Mouse (Mus musculus) MEL (cell line): ENCODE results near the gene Maml2. TPM values are rescaled to one million over a fixed set of nuclear protein-coding genes. Genes with fewer than 3 reads are reported as not detected.

Source experiments
- DNase-seq: peaks from one replicate; pipeline ENCODE4 v3.0.0; 2011; ENCODE audit warnings: low read depth, low spot score
- H3K27ac ChIP-seq: 2 replicates; pipeline ENCODE4 v1.5.1; 2012; ENCODE audit warnings: low read depth, mild to moderate bottlenecking, control low read depth, low read length, moderate library complexity; ENCODE audit not compliant: control insufficient read depth
- H3K27me3 ChIP-seq, 2 experiments: fragments of 150-350 bp in 1 of 2; sonication (generic) in 1 of 2; 2 replicates each; pipeline ENCODE4 v1.6.1; 2012; ENCODE audit warnings: low read length in 2 of 2, mild to moderate bottlenecking in 2 of 2, improper control_type of control experiment in 1 of 2, moderate library complexity in 1 of 2; ENCODE audit not compliant: insufficient read depth in 2 of 2, control insufficient read depth in 1 of 2
- H3K36me3 ChIP-seq, 2 experiments: 2 replicates each; pipeline ENCODE4 v1.6.1; 2012 to 2014; ENCODE audit warnings: low read length in 2 of 2, improper control_type of control experiment in 1 of 2, inconsistent platforms in 1 of 2, mild to moderate bottlenecking in 1 of 2; ENCODE audit not compliant: insufficient read depth in 2 of 2, control insufficient read depth in 1 of 2
- H3K4me1 ChIP-seq, 2 experiments: fragments of 150-350 bp in 1 of 2; sonication (generic) in 1 of 2; 2 replicates each; pipeline ENCODE4 v1.6.1; 2012; ENCODE audit warnings: low read length in 2 of 2, improper control_type of control experiment in 1 of 2, mild to moderate bottlenecking in 1 of 2; ENCODE audit not compliant: insufficient read depth in 2 of 2, control insufficient read depth in 1 of 2
- H3K4me3 ChIP-seq, 2 experiments: fragments of 150-350 bp in 1 of 2; sonication (generic) in 1 of 2; 2 replicates each; pipeline ENCODE4 v1.5.1; 2012; ENCODE audit warnings: low read depth in 2 of 2, low read length in 2 of 2, mild to moderate bottlenecking in 2 of 2, moderate library complexity in 2 of 2, control low read depth in 1 of 2, improper control_type of control experiment in 1 of 2; ENCODE audit not compliant: control insufficient read depth in 1 of 2, insufficient read depth in 1 of 2
- H3K79me2 ChIP-seq: 2 replicates; pipeline ENCODE4 v1.6.1; 2012; ENCODE audit warnings: mild to moderate bottlenecking, low read length, moderate library complexity; ENCODE audit not compliant: control insufficient read depth, poor library complexity, insufficient read depth
- H3K9ac ChIP-seq: 2 replicates; pipeline ENCODE4 v1.6.1; 2012; ENCODE audit warnings: low read depth, mild to moderate bottlenecking, control low read depth, low read length, moderate library complexity; ENCODE audit not compliant: control insufficient read depth, poor library complexity, severe bottlenecking
- H3K9me3 ChIP-seq: fragments of 150-350 bp; sonication (generic); replicated peaks from 2 replicates; pipeline ENCODE4 v1.6.1; 2012; ENCODE audit warnings: mild to moderate bottlenecking, low read length, improper control_type of control experiment, moderate library complexity; ENCODE audit not compliant: insufficient read depth
- BHLHE40 ChIP-seq: IDR thresholded peaks from 2 replicates; pipeline ENCODE4 v1.6.1; 2012; ENCODE audit warnings: low read depth, mild to moderate bottlenecking, inconsistent platforms, low read length, improper control_type of control experiment, borderline replicate concordance
- CHD2 ChIP-seq: IDR thresholded peaks from 2 replicates; pipeline ENCODE4 v1.6.1; 2011; ENCODE audit warnings: low read length, improper control_type of control experiment
- CTCF ChIP-seq, 3 experiments: IDR thresholded peaks in 2 of 3; conservative IDR thresholded peaks in 1 of 3; 2 replicates each; pipeline ENCODE4 v1.5.1; 2011 to 2012; ENCODE audit warnings: low read length in 3 of 3, low read depth in 2 of 3, mild to moderate bottlenecking in 2 of 3, improper control_type of control experiment in 1 of 3, inconsistent platforms in 1 of 3, mixed read lengths in 1 of 3, moderate library complexity in 1 of 3; ENCODE audit not compliant: control insufficient read depth in 1 of 3, insufficient read depth in 1 of 3, poor library complexity in 1 of 3, severe bottlenecking in 1 of 3
- E2F4 ChIP-seq: IDR thresholded peaks from 2 replicates; pipeline ENCODE4 v1.6.1; 2011; ENCODE audit warnings: low read depth, low read length, improper control_type of control experiment, borderline replicate concordance
- ELF1 ChIP-seq: IDR thresholded peaks from 2 replicates; pipeline ENCODE4 v1.6.1; 2014; ENCODE audit warnings: low read depth, mild to moderate bottlenecking, inconsistent platforms, low read length, improper control_type of control experiment, moderate library complexity
- EP300 ChIP-seq, 2 experiments: IDR thresholded peaks; 2 replicates each; pipeline ENCODE4 v1.6.1; 2011; ENCODE audit warnings: improper control_type of control experiment in 2 of 2, low read length in 2 of 2, low read depth in 1 of 2, mild to moderate bottlenecking in 1 of 2
- HCFC1 ChIP-seq: IDR thresholded peaks from 2 replicates; pipeline ENCODE4 v1.6.1; 2012; ENCODE audit warnings: low read depth, mild to moderate bottlenecking, inconsistent platforms, low read length, improper control_type of control experiment, moderate library complexity
- MAFK ChIP-seq: IDR thresholded peaks from 2 replicates; pipeline ENCODE4 v1.6.1; 2011; ENCODE audit warnings: low read depth, mild to moderate bottlenecking, low read length, improper control_type of control experiment, borderline replicate concordance
- MAX ChIP-seq: IDR thresholded peaks from 2 replicates; pipeline ENCODE4 v1.6.1; 2011; ENCODE audit warnings: low read length, improper control_type of control experiment
- MAZ ChIP-seq: IDR thresholded peaks from 2 replicates; pipeline ENCODE4 v1.6.1; 2012; ENCODE audit warnings: low read depth, mild to moderate bottlenecking, inconsistent platforms, low read length, improper control_type of control experiment
- MEF2A ChIP-seq: IDR thresholded peaks from 2 replicates; pipeline ENCODE4 v1.6.1; 2014; ENCODE audit warnings: low read depth, mild to moderate bottlenecking, inconsistent platforms, low read length, improper control_type of control experiment; ENCODE audit not compliant: poor library complexity, insufficient replicate concordance, severe bottlenecking; ENCODE audit errors: extremely low read depth
- MXI1 ChIP-seq: IDR thresholded peaks from 2 replicates; pipeline ENCODE4 v1.6.1; 2011; ENCODE audit warnings: mild to moderate bottlenecking, low read depth, low read length, improper control_type of control experiment
- MYB ChIP-seq: IDR thresholded peaks from 2 replicates; pipeline ENCODE4 v1.6.1; 2011; ENCODE audit warnings: mild to moderate bottlenecking, low read depth, low read length, improper control_type of control experiment
- POLR2A ChIP-seq, 2 experiments: IDR thresholded peaks; 2 replicates each; pipeline ENCODE4 v1.6.1; 2011 to 2012; ENCODE audit warnings: low read length in 2 of 2, mild to moderate bottlenecking in 2 of 2, control low read depth in 1 of 2, improper control_type of control experiment in 1 of 2, low read depth in 1 of 2, moderate library complexity in 1 of 2; ENCODE audit not compliant: control insufficient read depth in 1 of 2, insufficient read depth in 1 of 2, poor library complexity in 1 of 2
- POLR2AphosphoS2 ChIP-seq: IDR thresholded peaks from 2 replicates; pipeline ENCODE4 v1.6.1; 2011; ENCODE audit warnings: low read length, improper control_type of control experiment
- POLR2AphosphoS5 ChIP-seq: IDR thresholded peaks from 2 replicates; pipeline ENCODE4 v1.6.1; 2012; ENCODE audit warnings: low read depth, borderline replicate concordance, mild to moderate bottlenecking, inconsistent platforms, low read length, moderate library complexity, mixed read lengths
- RAD21 ChIP-seq: IDR thresholded peaks from 2 replicates; pipeline ENCODE4 v1.6.1; 2011; ENCODE audit warnings: mild to moderate bottlenecking, low read depth, low read length, improper control_type of control experiment
- RCOR1 ChIP-seq: IDR thresholded peaks from 2 replicates; pipeline ENCODE4 v1.6.1; 2012; ENCODE audit warnings: low read depth, mild to moderate bottlenecking, inconsistent platforms, low read length, improper control_type of control experiment
- SMC3 ChIP-seq: IDR thresholded peaks from 2 replicates; pipeline ENCODE4 v1.6.1; 2011; ENCODE audit warnings: low read depth, low read length, improper control_type of control experiment
- TCF12 ChIP-seq: IDR thresholded peaks from 2 replicates; pipeline ENCODE4 v1.6.1; 2014; ENCODE audit warnings: low read depth, mild to moderate bottlenecking, inconsistent platforms, low read length, improper control_type of control experiment, moderate library complexity
- UBTF ChIP-seq: IDR thresholded peaks from 2 replicates; pipeline ENCODE4 v1.6.1; 2012; ENCODE audit warnings: low read depth, mild to moderate bottlenecking, inconsistent platforms, low read length, improper control_type of control experiment, moderate library complexity, borderline replicate concordance; ENCODE audit not compliant: insufficient read depth
- USF1 ChIP-seq: IDR thresholded peaks from 2 replicates; pipeline ENCODE4 v1.6.1; 2014; ENCODE audit warnings: low read depth, mild to moderate bottlenecking, inconsistent platforms, low read length, improper control_type of control experiment, moderate library complexity
- ZKSCAN1 ChIP-seq: IDR thresholded peaks from 2 replicates; pipeline ENCODE4 v1.6.1; 2012; ENCODE audit warnings: low read depth, mild to moderate bottlenecking, inconsistent platforms, low read length, improper control_type of control experiment, moderate library complexity
- ZNF384 ChIP-seq: IDR thresholded peaks from 2 replicates; pipeline ENCODE4 v1.6.1; 2012; ENCODE audit warnings: low read depth, mild to moderate bottlenecking, inconsistent platforms, low read length, improper control_type of control experiment
- polyA plus RNA-seq, 2 experiments: library from polyadenylated mRNA; stranded (reverse) in 1 of 2; unstranded in 1 of 2; fragments of >175 nt in 1 of 2; fragments of >200 nt in 1 of 2; gene quantifications; 2 replicates each; pipeline versions ENCODE4 v1.2.1 to v1.2.4; 2012; ENCODE audit warnings: low replicate concordance in 2 of 2, low read depth in 1 of 2; ENCODE audit not compliant: insufficient read length in 2 of 2, insufficient read depth in 1 of 2, missing spikeins in 1 of 2
- total RNA-seq: library from RNA; depleted of rRNA; stranded (reverse); fragments of 300-350 nt; gene quantifications from 2 replicates; pipeline ENCODE4 v1.2.3, GENCODE M21; 2012

Gene Maml2
- total and polyA plus RNA-seq, 3 experiments = 0.08 to 0.47 TPM; not detected in 1

DNA sequence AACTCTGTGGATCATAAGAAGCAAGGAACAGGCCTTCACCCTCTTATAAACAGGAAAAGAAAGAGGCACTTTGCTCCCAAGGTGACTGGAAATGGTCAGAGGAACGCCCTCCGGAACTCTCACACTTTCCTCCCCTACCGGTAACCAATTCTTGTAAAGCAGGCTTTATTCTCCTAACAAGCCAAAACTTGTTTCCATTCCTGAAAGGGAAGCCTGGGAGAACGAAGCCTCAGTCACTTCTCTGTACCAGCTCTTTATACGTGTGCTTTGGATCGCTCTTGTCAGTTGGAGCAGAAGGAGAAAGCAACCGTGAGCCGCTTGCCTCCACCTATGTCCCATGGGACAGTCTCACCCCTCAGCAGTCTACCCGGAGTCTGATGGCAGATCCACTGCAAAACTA is 262.9 kb downstream of the Maml2 start:
- Histone ChIP-seq H3K36me3 (no peaks in the 10 kb centered on the region), H3K27me3 (peaks cover 0 to 2% of the 10 kb centered on the region in 2 experiments; a peak in 1 of 4 replicates), H3K9me3 (no peaks in the 10 kb centered on the region), H3K79me2 (no peaks in the 10 kb centered on the region), H3K4me1 (no peaks in the 10 kb centered on the region), H3K27ac (no peak overlapping the region), H3K4me3 (no peak overlapping the region), H3K9ac (no peak overlapping the region)
- DNase-seq = no peak
- TF ChIP-seq UBTF (no peak), HCFC1 (no peak), ZNF384 (no peak), MYB (no peak)

DNA sequence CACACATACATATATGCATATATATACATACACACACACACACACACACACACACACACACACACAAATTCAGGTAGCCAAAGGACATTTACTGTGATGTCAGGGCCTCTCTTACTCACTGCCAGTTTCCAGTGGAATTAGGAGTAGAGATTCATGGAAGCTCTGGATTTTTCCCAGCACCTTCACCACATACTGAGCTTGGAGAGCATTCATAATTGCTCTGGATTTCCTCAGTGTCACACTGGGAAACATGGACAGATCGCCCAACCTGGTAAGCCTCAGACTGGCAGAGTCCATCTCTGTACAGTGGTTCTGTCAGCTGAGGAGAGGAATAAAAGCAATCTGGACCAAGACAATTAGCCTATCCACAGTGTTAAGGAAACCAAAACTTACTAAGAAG is 263.6 kb downstream of the Maml2 start:
- no peak for TF ChIP-seq POLR2AphosphoS5
- TF ChIP-seq RAD21 = no peak
- TF ChIP-seq RCOR1 = no peak
- no peak for TF ChIP-seq MXI1
- no peak for TF ChIP-seq CTCF (IDR thresholded peaks at IDR 0.05 in 2 of 3, conservative IDR thresholded peaks at IDR 0.05 in 1 of 3; ENCODE audit: control insufficient read depth in 1 of 3, insufficient read depth in 1 of 3, low read depth in 2 of 3, low read length in 3 of 3, poor library complexity in 1 of 3, severe bottlenecking in 1 of 3)
- no peak for TF ChIP-seq MAZ
- no peak for TF ChIP-seq BHLHE40
- no peak for TF ChIP-seq SMC3
- no peak for TF ChIP-seq MAX
- TF ChIP-seq POLR2A (IDR thresholded peaks at IDR 0.05; ENCODE audit: control insufficient read depth in 1 of 2, insufficient read depth in 1 of 2, low read depth in 1 of 2, low read length in 2 of 2, poor library complexity in 1 of 2) = no peak
- TF ChIP-seq, all 39 proteins: peak for 0
- H3K9me3 ChIP-seq = no peaks in the 10 kb centered on the region
- no peak overlapping the region for H3K27ac ChIP-seq
- H3K4me3 ChIP-seq = no peak overlapping the region
- no peak overlapping the region for H3K9ac ChIP-seq
- H3K4me1 ChIP-seq = no peaks in the 10 kb centered on the region
- no peaks in the 10 kb centered on the region for H3K79me2 ChIP-seq
- no peaks in the 10 kb centered on the region for H3K36me3 ChIP-seq
- H3K27me3 ChIP-seq = no peaks in the 10 kb centered on the region
- DNase-seq = no peak

- H3K79me2 ChIP-seq = no peaks in the 10 kb centered on the region
- H3K36me3 ChIP-seq = no peaks in the 10 kb centered on the region
- no peaks in the 10 kb centered on the region for H3K9me3 ChIP-seq
- H3K4me3 ChIP-seq = no peak overlapping the region
- no peak overlapping the region for H3K9ac ChIP-seq
- H3K27ac ChIP-seq = no peak overlapping the region
- no peak for DNase-seq
- H3K27me3 ChIP-seq = no peaks in the 10 kb centered on the region
- no peaks in the 10 kb centered on the region for H3K4me1 ChIP-seq
- TF ChIP-seq CHD2 = no peak
- TF ChIP-seq MYB = no peak
- TF ChIP-seq RAD21 = no peak
- no peak for TF ChIP-seq MAZ
- TF ChIP-seq TCF12 = no peak
- no peak for TF ChIP-seq CTCF (IDR thresholded peaks at IDR 0.05 in 2 of 3, conservative IDR thresholded peaks at IDR 0.05 in 1 of 3; ENCODE audit: control insufficient read depth in 1 of 3, insufficient read depth in 1 of 3, low read depth in 2 of 3, low read length in 3 of 3, poor library complexity in 1 of 3, severe bottlenecking in 1 of 3)
- TF ChIP-seq EP300 (IDR thresholded peaks at IDR 0.05; ENCODE audit: low read depth in 1 of 2, low read length in 2 of 2) = no peak
- TF ChIP-seq MEF2A = no peak
- no peak for TF ChIP-seq ELF1
- TF ChIP-seq POLR2AphosphoS2 = no peak
- no peak for TF ChIP-seq RCOR1
- no peak for TF ChIP-seq HCFC1
- no peak for TF ChIP-seq USF1
- TF ChIP-seq MAFK = no peak
- TF ChIP-seq E2F4 = no peak
- no peak for TF ChIP-seq ZKSCAN1
These were observed 266.0 kb downstream of the Maml2 start for GRCm38 (mm10) chr9:13563475-13564414.
